ENCODE assay signal across 9 mouse cellular contexts in the genomic region with DNA sequence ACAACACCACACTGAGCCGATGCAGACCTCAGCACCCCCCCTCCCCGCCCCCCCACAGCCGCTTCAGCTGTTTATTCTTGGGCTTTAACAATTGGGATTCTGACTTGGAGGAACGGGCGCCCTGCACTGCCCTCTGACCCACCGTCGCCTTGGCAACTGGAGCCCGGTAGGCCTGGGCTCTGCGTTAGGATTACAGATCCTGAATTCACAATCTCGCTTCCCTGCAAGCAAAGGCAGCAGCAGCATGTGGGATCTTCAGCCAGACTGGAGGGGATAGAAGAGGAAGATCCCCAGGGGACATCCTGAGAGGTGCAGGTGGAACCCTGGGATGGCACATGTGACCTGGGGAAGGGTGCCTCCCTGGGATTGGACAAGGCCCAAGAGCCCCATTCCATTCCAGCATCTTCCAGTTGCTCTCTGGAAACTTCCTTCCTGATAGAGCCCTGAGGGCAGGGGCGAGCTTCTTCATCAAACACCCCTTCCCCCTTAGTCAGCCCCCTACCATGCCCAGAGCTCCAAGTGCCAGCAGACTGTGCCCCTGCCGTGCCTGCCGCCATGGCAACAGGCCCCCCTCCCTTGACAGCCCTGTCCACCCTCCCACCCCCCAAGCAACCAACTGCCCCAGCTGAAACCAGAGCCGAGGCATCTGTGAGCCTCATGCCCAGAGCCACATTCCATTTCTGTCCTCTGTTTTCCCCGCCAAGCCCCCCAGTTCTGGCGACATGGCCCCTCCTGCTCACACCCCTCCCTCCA. TPM values are rescaled to one million over a fixed set of nuclear protein-coding genes. Genes with fewer than 3 reads are reported as not detected.
DNase-seq lines count a peak whose midpoint lies in the region; ATAC-seq and TF ChIP-seq lines count a peak whose summit lies in the region.
"Had no signal": no experiment of that assay in that cellular context is flagged by ENCODE, and none has a peak within 500 bp of the region (broad histone marks: within the 10 kb centered on the region; RNA-seq: fewer than 3 reads in every experiment).

No protein-coding gene starts in this region.

- H3K4me2 ChIP-seq in hindbrain, embryonic 16.5 days (ENCODE audit: low read length): peak overlapping the region; percentile 26; the same call in 1 of the 2 replicates

- H3K27me3 ChIP-seq in kidney, adult 2 months (replicated peaks; ENCODE audit: control insufficient read depth, insufficient read depth, low read length): no peaks in the 10 kb centered on the region
- no peaks in the 10 kb centered on the region for H3K27me3 ChIP-seq in hindbrain, embryonic 16.5 days (replicated peaks; ENCODE audit: control insufficient read depth, insufficient read depth, low read length)

- 32% methylated on average over 16 of the region's 16 CpGs for WGBS in kidney, adult 2 months
- WGBS in hindbrain, embryonic 16.5 days: 3% methylated on average over 15 of the region's 16 CpGs

- no peak for TF ChIP-seq POLR2A in kidney, adult 2 months (IDR thresholded peaks at IDR 0.05; ENCODE audit: low read depth, low read length)

- H3K4me1 ChIP-seq in kidney, adult 2 months (ENCODE audit: control insufficient read depth, insufficient read depth, low read length): peaks cover 82% of the 10 kb centered on the region
- peaks cover 99% of the 10 kb centered on the region for H3K4me1 ChIP-seq in hindbrain, embryonic 16.5 days (ENCODE audit: control insufficient read depth, insufficient read depth, low read depth, low read length)

- ATAC-seq in hindbrain, embryonic 16.5 days: no peak
- ATAC-seq in activated CD4-positive, CD25-positive, alpha-beta regulatory T cell, adult 4 months: no peak

- peak; percentile 47 for DNase-seq in kidney, adult 2 months
- DNase-seq in kidney, postnatal 14 days: no peak
- peak; percentile 84 for DNase-seq in embryo, embryonic 9.5 days (ENCODE audit: extremely low spot score)
- DNase-seq in neural tube, embryonic 10.5 days (ENCODE audit: extremely low spot score, low spot score): peak; percentile 78
- no peak for DNase-seq in frontal cortex, adult 2 months (ENCODE audit: extremely low spot score in 1 of 2, low spot score in 1 of 2)
- DNase-seq in frontal cortex, postnatal 25 days (ENCODE audit: low spot score in 2 of 2): no peak

- peak overlapping the region; percentile 31 for H3K9ac ChIP-seq in hindbrain, embryonic 16.5 days (ENCODE audit: low read depth, low read length)
- H3K9ac ChIP-seq: liver, embryonic 14.5 days had no signal

- H3K4me3 ChIP-seq in kidney, adult 2 months (ENCODE audit: insufficient read depth, low read depth, low read length): no peak overlapping the region
- no peak overlapping the region for H3K4me3 ChIP-seq in hindbrain, embryonic 16.5 days (ENCODE audit: low read length)

- no peaks in the 10 kb centered on the region for H3K36me3 ChIP-seq in kidney, adult 2 months (ENCODE audit: control insufficient read depth, insufficient read depth, low read length)
- no peaks in the 10 kb centered on the region for H3K36me3 ChIP-seq in hindbrain, embryonic 16.5 days (ENCODE audit: control insufficient read depth, insufficient read depth, low read length)

- H3K27ac ChIP-seq in kidney, adult 2 months (ENCODE audit: insufficient read depth, low read depth, low read length): no peak overlapping the region
- H3K27ac ChIP-seq in hindbrain, embryonic 16.5 days (ENCODE audit: low read depth, low read length): peak overlapping the region; percentile 54
- H3K27ac ChIP-seq: liver, embryonic 14.5 days had no signal

- H3K9me3 ChIP-seq in hindbrain, embryonic 16.5 days (ENCODE audit: control insufficient read depth, low read length): no peaks in the 10 kb centered on the region

- TF ChIP-seq CTCF in kidney, adult 2 months (conservative IDR thresholded peaks at IDR 0.05; ENCODE audit: insufficient read depth, insufficient read length, low read depth, low read length): no peak

RNA-seq across cellular contexts. Expression of a gene that starts 36.5 kb away (rescaled TPM):
- 22.2 and 23.3 TPM in 2 replicates for polyA plus RNA-seq in kidney, adult 2 months (2012; rRNA removed)
- polyA plus RNA-seq in hindbrain, embryonic 16.5 days (2015; fragmentation: Nextera tagmentation; extraction: Ambion mirVana): 10.4 and 11.6 TPM in 2 replicates
- polyA plus RNA-seq in activated CD4-positive, CD25-positive, alpha-beta regulatory T cell, adult 4 months (2017; shearing (Covaris generic)): 1 to 10 TPM; 2.1 TPM
- polyA plus RNA-seq in frontal cortex, adult 2 months (2012; rRNA removed): 28.5 and 28.6 TPM in 2 replicates

Comparison
In these comparisons a context has a peak if more than half of its experiments do, and no peak if none do; other contexts are left out.
1. DNase-seq: peak in kidney, adult 2 months (single experiment), embryo, embryonic 9.5 days (single experiment) and neural tube, embryonic 10.5 days (single experiment); none in kidney, postnatal 14 days (single experiment), frontal cortex, adult 2 months (0 of 2) and frontal cortex, postnatal 25 days (0 of 2).